Mouse (Mus musculus): ENCODE results near the gene Tlr9. TPM values are rescaled to one million over a fixed set of nuclear protein-coding genes. Genes with fewer than 3 reads are reported as not detected.

Gene Tlr9
- total and polyA plus RNA-seq, 2 experiments from 2014 or later = 0.04 TPM; not detected in 1

DNA sequence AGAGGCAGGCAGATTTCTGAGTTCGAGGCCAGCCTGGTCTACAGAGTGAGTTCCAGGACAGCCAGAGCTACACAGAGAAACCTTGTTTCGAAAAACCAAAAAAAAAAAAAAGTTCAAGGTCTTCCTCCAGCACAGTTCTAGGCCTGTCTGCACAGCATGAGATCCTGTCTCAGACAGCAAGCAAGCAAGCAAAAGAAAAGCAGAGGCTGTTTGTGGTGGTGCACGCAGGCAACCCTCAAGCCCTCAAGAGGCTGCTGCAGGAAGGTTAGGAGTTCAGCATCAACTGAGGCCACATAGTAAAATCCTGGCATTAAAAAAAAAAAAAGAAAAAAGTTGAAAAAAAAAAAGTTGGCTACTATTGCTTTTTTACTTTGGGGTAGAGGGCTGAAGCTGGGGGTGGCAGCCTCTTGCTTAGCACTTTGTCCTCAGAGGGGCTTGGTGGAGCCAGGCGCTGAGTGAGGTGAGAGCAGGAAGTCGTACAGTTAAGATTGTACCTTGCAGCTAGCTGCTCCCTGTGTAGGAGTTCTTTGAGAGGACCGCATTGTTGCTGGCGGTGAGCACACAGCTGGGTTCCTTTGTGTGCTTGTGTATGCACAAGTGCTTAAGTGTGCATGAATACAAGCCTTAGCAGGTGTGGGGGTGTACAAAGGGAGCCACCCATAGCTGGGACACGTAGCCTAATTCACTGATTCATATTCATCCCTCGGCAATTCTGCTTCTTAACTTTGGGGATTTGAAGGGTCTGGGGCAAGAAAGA is 11.4 kb upstream of the Tlr9 start:
- Histone ChIP-seq H3K27me3 (ENCODE audit: control insufficient read depth, insufficient read depth, low read length) (no peaks in the 10 kb centered on the region), H3K36me3 (replicated peaks; ENCODE audit: control insufficient read depth, insufficient read depth, low read length) (peaks cover 33% of the 10 kb centered on the region), H3K4me2 (ENCODE audit: low read depth, low read length) (peak overlapping the region; percentile 54), H3K9ac (replicated peaks; ENCODE audit: low read depth, low read length) (no peak overlapping the region), H3K9me3 (replicated peaks; ENCODE audit: control insufficient read depth, low read length) (no peaks in the 10 kb centered on the region), H3K4me1 (ENCODE audit: control insufficient read depth, insufficient read depth) (peaks cover 19% of the 10 kb centered on the region), H3K27ac (ENCODE audit: low read depth) (peak overlapping the region; percentile 48), H3K4me3 (ENCODE audit: low read depth, low read length) (no peak overlapping the region)
- ATAC-seq (ENCODE audit: insufficient read depth, low read depth) = no peak
- 73% methylated on average over 9 of the region's 9 CpGs for WGBS
- no peak for DNase-seq (ENCODE audit: low spot score)
- TF ChIP-seq CTCF (IDR thresholded peaks at IDR 0.05; ENCODE audit: low read depth) (no peak), EP300 (IDR thresholded peaks at IDR 0.05; ENCODE audit: low read depth) (no peak)

DNA sequence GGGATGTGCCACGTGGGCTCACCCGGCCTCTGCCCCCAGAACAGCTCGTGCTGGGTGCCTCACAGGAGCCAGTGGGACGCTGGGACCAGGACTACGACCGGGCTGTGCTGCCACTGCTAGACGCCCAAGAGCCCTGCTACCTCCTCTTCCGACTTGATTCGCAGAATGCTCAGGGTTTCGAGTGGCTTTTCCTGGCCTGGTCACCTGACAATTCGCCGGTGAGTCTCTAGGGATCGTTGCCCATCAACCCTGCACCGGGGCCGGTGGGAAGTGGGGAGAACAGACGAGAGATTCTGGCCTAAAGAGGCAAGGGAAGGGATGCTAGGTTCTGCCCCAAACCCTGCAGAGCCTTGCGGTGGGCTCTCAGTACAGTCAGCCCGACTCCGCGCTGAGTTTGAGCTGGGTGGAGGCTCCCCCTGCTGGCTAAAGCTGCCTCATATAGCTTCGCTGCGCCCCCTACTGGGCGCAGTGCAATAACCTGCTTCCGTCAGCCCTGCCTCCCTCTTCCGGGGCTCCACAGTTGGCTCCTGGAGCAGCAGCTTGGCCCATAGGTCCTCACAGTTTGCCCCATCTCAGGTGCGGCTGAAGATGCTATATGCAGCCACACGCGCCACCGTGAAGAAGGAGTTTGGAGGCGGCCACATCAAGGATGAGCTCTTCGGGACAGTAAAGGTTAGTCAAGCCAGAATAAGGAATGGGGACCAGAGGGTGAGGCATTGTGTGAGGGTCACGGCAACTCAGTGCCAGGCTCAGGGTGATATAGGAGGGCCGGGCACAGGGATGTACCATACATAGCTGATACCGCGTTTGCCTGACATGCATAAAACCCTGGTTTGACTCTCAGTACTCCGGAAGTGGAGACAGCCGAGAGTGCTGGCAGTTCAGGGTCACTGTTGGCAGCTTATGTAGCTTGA is 10.5 kb upstream of the Tlr9 start:
- Histone ChIP-seq H3K27me3 (ENCODE audit: control insufficient read depth, insufficient read depth, low read length) (no peaks in the 10 kb centered on the region), H3K9ac (replicated peaks; ENCODE audit: low read depth, low read length) (0 out of 2 replicates have a peak overlapping the region, but pooled peaks have one; percentile 15), H3K9me3 (replicated peaks; ENCODE audit: control insufficient read depth, low read length) (no peaks in the 10 kb centered on the region), H3K27ac (ENCODE audit: low read depth) (peak overlapping the region; percentile 48), H3K4me3 (ENCODE audit: low read depth, low read length) (peak overlapping the region; percentile 5; the same call in 1 of the 2 replicates), H3K36me3 (replicated peaks; ENCODE audit: control insufficient read depth, insufficient read depth, low read length) (peaks cover 38% of the 10 kb centered on the region), H3K4me2 (ENCODE audit: low read depth, low read length) (peak overlapping the region; percentile 54), H3K4me1 (ENCODE audit: control insufficient read depth, insufficient read depth) (peaks cover 10% of the 10 kb centered on the region)
- WGBS = 22% methylated on average over 37 of the region's 37 CpGs
- DNase-seq (ENCODE audit: low spot score) = peak; percentile 87
- TF ChIP-seq EP300 (IDR thresholded peaks at IDR 0.05; ENCODE audit: low read depth) = no peak
- peak; percentile 100 for TF ChIP-seq CTCF (IDR thresholded peaks at IDR 0.05; ENCODE audit: low read depth)
- ATAC-seq (ENCODE audit: insufficient read depth, low read depth) = peak; percentile 85

DNA sequence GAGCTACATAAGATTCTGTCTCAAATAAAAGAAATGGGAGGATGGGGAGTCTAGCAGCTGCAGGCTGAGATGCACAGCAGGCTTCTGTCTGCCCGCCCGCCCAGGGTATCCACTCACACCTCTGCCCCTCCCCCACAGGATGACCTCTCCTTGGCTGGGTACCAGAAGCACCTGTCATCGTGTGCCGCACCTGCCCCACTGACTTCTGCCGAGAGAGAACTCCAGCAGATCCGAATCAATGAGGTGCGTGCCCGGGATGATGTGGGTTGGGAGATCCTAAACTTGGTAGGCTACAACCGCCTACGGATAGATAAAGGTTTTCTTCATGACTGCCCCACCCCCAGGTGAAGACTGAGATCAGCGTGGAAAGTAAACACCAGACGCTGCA is 9.8 kb upstream of the Tlr9 start:
- TF ChIP-seq CTCF (IDR thresholded peaks at IDR 0.05; ENCODE audit: low read depth) = no peak
- no peak for TF ChIP-seq EP300 (IDR thresholded peaks at IDR 0.05; ENCODE audit: low read depth)
- Histone ChIP-seq H3K4me2 (ENCODE audit: low read depth, low read length) (no peak overlapping the region), H3K27ac (ENCODE audit: low read depth) (no peak overlapping the region), H3K36me3 (replicated peaks; ENCODE audit: control insufficient read depth, insufficient read depth, low read length) (peaks cover 38% of the 10 kb centered on the region), H3K4me3 (ENCODE audit: low read depth, low read length) (no peak overlapping the region), H3K4me1 (ENCODE audit: control insufficient read depth, insufficient read depth) (peaks cover 5% of the 10 kb centered on the region; the same call in 1 of the 2 replicates), H3K27me3 (ENCODE audit: control insufficient read depth, insufficient read depth, low read length) (no peaks in the 10 kb centered on the region), H3K9ac (replicated peaks; ENCODE audit: low read depth, low read length) (no peak overlapping the region), H3K9me3 (replicated peaks; ENCODE audit: control insufficient read depth, low read length) (no peaks in the 10 kb centered on the region)
- 74% methylated on average over 12 of the region's 12 CpGs for WGBS
- no peak for DNase-seq (ENCODE audit: low spot score)
- no peak for ATAC-seq (ENCODE audit: insufficient read depth, low read depth)

DNA sequence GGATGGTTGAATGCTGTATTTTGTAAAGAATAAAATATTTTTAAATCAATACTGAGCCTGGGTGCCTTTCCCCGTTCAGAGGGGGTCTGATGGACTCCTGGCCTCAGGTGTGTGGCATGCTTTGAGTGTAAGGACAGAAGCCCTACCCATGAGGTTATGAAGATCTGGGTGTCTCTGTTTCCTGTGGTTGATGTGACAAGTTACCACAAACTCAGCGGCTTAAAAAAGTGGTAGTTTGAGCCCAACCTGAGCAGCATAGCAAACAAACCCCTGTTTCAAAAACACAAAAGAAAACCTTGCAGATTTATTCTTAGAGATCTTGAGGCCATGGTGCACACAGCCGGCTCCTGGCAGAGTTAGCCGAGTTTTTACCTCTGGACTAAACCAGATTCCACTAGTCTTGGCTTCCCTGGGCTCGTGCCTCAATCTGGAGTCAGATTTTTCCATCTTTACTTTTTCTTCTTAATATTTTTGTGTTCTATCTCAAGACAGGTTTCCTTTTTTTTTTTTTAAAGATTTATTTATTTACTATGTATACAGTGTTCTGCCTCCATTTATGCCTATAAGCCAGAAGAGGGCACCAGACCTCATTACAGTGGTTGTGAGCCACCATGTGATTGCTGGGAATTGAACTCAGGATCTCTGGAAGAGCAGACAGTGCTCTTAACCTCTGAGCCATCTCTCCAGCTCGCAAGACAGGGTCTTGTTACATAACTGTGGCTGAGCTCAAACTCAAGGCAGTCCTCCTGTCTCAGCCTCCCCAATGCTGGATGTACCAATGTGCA is 6.9 kb upstream of the Tlr9 start:
- no peak overlapping the region for H3K4me3 ChIP-seq (ENCODE audit: low read depth, low read length)
- H3K4me2 ChIP-seq (ENCODE audit: low read depth, low read length) = no peak overlapping the region
- H3K9me3 ChIP-seq (replicated peaks; ENCODE audit: control insufficient read depth, low read length) = no peaks in the 10 kb centered on the region
- H3K36me3 ChIP-seq (replicated peaks; ENCODE audit: control insufficient read depth, insufficient read depth, low read length) = peaks cover 38% of the 10 kb centered on the region
- no peaks in the 10 kb centered on the region for H3K27me3 ChIP-seq (ENCODE audit: control insufficient read depth, insufficient read depth, low read length)
- ATAC-seq (ENCODE audit: insufficient read depth, low read depth) (no peak), DNase-seq (ENCODE audit: low spot score) (no peak)
- no peak overlapping the region for H3K27ac ChIP-seq (ENCODE audit: low read depth)
- H3K4me1 ChIP-seq (ENCODE audit: control insufficient read depth, insufficient read depth) = no peaks in the 10 kb centered on the region
- WGBS = 85% methylated on average over 6 of the region's 6 CpGs
- no peak overlapping the region for H3K9ac ChIP-seq (replicated peaks; ENCODE audit: low read depth, low read length)
- TF ChIP-seq EP300 (IDR thresholded peaks at IDR 0.05; ENCODE audit: low read depth) (no peak), CTCF (IDR thresholded peaks at IDR 0.05; ENCODE audit: low read depth) (no peak)

DNA sequence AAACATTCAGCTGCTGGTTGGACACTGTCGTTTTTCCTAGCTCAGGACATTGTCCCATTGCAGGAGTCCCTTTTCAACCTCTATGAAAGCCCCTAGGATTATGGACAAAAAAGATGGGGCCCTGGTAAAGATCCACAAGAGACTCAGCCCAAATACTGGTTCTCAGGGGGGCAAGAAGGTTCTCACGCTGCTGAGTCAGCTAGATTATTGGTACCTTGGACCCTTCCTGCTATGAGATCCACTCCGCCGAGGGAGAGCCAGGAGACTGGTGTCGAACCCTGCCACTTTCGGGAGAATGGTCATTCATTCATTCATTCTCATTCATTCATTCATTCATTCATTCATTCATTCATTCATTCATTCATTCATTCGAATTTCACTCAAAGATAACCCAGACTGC is 5.4 kb upstream of the Tlr9 start:
- H3K9me3 ChIP-seq (replicated peaks; ENCODE audit: control insufficient read depth, low read length) = no peaks in the 10 kb centered on the region
- no peak for ATAC-seq (ENCODE audit: insufficient read depth, low read depth)
- 78% methylated on average over 7 of the region's 7 CpGs for WGBS
- no peak overlapping the region for H3K4me2 ChIP-seq (ENCODE audit: low read depth, low read length)
- TF ChIP-seq CTCF (IDR thresholded peaks at IDR 0.05; ENCODE audit: low read depth) (no peak), EP300 (IDR thresholded peaks at IDR 0.05; ENCODE audit: low read depth) (no peak)
- H3K27me3 ChIP-seq (ENCODE audit: control insufficient read depth, insufficient read depth, low read length) = no peaks in the 10 kb centered on the region
- H3K9ac ChIP-seq (replicated peaks; ENCODE audit: low read depth, low read length) = no peak overlapping the region
- no peak overlapping the region for H3K27ac ChIP-seq (ENCODE audit: low read depth)
- H3K36me3 ChIP-seq (replicated peaks; ENCODE audit: control insufficient read depth, insufficient read depth, low read length) = peaks cover 38% of the 10 kb centered on the region
- H3K4me3 ChIP-seq (ENCODE audit: low read depth, low read length) = no peak overlapping the region
- DNase-seq (ENCODE audit: low spot score) = no peak
- H3K4me1 ChIP-seq (ENCODE audit: control insufficient read depth, insufficient read depth) = no peaks in the 10 kb centered on the region

All from heart, postnatal 0 days (tissue).